Mouse (Mus musculus) regulatory T cell (primary cell): ENCODE measurements around the gene Gm17545.

Experiments used
- in situ Hi-C: fragments of 300-600 bp; cut with MboI, MseI; formaldehyde crosslinking; loops from one replicate; pipeline ENCODE4 v1.15.1; 2025; ENCODE audit warnings: high pct_unique_total_duplicates

Gm17545 gene

GRCm38 (mm10) chr9:22443157-22443556, 10.9 kb upstream of the Gm17545 start:
- in situ Hi-C loops = loop anchor here (5.0 kb wide), 1 partner anchor 61 kb away; no protein-coding TSS in a partner anchor

GRCm38 (mm10) chr9:22445123-22445522, 9.0 kb upstream of the Gm17545 start:
- in situ Hi-C loops = no loop called here

DNA sequence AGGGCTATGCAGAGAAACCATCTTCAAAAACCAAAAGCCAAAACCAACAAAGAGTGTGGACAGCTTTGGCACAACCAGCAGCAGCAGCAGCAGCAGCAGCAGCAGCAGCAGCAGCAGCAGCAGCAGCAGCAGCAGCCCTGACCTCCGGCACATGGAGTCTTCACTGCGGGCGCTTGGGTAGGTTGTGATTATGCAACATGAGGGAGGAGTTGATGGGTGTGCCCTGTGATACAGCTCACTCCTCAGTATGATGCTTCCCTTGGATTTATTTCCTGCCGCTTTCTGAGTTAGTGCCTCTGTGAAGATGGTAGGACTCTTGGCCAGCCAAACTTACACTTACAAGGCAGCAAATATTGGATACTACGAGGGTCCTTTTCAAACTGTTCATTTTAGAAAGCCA, 6.9 kb upstream of the Gm17545 start:
- in situ Hi-C loops = no loop called here

DNA sequence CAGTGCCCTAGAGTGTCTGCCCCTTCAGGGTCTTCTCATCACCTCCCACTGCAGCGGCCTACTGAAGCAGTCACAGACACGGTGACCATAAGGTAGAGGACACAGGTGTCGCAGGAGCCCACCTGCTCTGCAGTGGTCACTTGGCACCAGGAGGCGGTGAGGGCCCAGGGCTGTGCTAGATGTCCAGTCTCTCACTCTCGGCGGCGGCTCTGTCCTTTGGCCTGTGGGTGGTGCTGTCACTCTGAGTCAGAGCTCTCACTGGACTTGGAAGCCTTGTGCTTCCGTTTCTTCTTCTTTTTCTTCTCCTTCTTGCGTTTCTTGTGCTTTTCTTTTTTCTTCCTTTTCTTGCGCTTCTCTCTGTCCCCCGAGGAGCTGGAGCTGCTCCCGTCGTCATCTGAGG, 5.7 kb upstream of the Gm17545 start:
- in situ Hi-C loops = no loop called here

GRCm38 (mm10) chr9:22449209-22449608, 4.9 kb upstream of the Gm17545 start:
- in situ Hi-C loops = no loop called here

GRCm38 (mm10) chr9:22452697-22453096, 1.4 kb upstream of the Gm17545 start:
- in situ Hi-C loops = no loop called here

DNA sequence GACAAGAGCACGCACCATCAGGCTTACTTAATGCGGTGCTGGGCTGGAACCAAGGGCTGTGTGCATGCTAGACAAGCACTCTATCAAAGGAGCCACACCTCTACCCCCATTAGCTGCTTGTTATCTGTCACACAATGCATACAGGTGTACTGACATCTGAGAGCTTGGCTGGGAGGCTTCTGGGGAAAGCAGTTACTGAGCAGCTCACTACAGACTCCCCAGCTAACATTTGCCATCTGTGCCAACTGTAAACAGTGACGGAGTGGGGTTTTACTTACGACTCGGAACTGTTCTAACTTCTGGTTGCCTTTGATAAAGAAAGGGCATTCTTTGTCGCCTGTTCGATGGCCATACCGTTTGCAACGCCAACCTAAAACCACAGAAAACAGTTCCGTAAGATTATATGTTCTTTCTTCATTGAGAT, 577 bp upstream of the Gm17545 start:
- in situ Hi-C loops = no loop called here

DNA sequence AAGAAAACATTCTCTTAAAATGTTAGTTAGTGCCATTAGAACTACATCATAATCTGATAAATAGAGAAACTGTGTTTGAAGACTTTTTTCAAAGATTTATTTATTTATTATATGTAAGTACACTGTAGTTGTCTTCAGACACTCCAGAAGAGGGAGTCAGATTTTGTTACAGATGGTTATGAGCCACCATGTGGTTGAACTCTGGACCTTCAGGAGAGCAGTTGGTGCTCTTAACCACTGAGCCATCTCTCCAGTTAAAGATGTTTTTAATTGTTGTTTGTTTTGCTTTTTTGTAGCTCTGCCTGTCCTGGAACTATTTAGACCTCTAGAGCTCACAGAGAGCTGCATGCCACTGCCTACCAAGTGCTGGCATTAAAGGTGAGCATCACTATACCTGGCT, 951 bp downstream of the Gm17545 start:
- in situ Hi-C loops = no loop called here

GRCm38 (mm10) chr9:22457142-22457835, 3.2 kb downstream of the Gm17545 start:
- in situ Hi-C loops = no loop called here

GRCm38 (mm10) chr9:22461946-22462345, 7.9 kb downstream of the Gm17545 start:
- in situ Hi-C loops = no loop called here

GRCm38 (mm10) chr9:22466212-22466611, 12.1 kb downstream of the Gm17545 start:
- in situ Hi-C loops = no loop called here

DNA sequence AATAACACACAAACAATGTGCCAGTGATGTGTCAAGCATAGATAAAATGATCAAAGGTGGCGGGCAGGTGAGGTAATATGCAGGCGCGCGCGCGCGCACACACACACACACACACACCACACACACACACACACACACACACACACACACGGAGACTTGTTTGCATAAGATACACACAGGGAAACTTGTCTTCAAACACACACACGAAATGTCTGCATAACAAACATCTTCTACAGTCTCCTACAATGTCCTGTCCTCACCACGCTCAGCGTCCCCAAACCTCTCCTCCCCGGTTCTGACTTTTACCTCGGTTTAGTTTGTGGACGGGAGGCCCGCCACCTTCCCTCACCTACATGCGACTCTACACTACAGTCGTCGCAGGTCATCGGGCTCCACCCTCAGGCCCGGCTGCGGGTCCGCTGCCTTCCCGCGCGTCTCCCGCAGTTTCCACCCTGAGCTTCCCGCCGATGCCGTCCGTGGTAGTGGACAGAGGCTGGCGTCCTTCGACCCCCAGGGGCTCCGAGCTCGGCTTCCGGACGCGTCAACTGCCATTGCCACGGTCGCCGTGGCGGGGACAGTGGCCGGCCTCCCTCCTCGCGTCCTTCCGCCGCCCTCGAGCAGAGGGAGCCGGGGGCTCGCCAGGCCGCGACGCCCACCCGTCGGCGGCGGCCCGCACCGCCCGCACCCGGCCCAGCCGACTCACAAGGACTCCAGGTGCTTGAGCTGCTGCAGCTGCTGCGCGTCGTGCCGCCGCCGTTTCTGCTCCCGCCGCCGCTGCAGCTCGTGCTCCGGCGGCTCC, 13.5 kb downstream of the Gm17545 start:
- in situ Hi-C loops = no loop called here

- in situ Hi-C loops = no loop called here
Observed at GRCm38 (mm10) chr9:22468170-22468898, 14.2 kb downstream of the Gm17545 start.

DNA sequence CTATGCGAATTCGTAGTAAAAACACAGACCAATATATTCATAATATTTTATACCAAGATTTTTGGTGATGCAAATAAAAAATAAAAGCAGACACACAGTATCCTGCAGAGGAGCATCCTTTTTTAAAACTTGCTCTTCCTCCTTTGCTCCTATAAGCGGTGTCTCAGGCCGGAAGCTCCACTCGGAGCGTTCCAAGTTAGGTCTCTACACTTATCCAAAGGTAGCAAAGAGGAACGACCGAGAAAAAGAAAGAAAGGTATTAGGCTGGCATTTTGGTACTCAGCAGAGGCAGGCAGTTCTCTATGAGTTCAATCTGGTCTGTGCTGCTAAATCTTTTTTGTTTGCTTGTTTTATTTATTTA, 14.8 kb downstream of the Gm17545 start:
- in situ Hi-C loops = no loop called here

DNA sequence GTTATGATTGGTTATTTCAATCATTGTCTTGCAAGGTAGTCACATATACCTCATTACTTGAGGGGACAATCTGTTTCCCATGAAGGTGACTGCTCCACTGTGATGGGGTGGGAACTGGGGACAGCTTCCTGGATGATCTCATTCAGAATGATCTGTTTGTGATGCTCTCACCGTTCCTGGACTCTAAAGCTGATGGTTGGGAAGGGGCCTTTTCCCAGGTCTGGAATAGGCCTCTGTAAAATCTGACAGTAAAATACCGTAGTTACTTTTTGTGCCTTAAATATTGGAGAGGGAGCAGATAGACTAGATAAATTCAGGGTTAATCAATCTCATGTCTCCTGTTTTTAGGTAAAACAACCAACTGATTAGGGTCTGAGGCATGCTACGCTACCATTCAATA, 15.6 kb downstream of the Gm17545 start, which contains the start of gene Rp9:
Gene Rp9, minus strand, starts transcription at position 101 of the 400 bp plus-strand sequence.
- in situ Hi-C loops = loop anchor here (5.0 kb wide), 1 partner anchor 57 kb away; the partner anchor contains the start of gene 9530077C05Rik

DNA sequence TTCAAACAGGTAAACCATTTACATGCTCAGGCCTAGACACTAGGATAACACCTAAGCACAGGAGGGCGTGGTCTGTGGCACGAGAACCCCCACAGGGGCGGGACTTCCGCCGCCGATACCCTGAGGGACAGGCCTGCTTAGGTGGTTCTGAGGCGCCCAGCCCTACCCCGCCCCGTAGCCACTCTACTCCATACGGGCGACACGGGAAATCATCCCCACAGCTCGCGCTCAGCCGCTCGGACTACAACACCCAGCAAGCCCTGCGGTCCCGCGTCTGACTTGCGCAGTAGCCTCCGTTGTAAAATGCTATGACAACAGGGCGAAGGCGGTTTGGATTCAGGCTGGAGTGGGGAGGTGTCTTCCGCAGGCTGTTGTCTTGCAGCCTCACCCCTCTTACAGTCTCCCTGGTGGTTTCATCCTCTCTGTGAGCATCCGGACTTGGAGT, 21.4 kb downstream of the Gm17545 start, which contains the start of gene Bbs9:
Gene Bbs9, plus strand, starts transcription at position 292 of the 445 bp plus-strand sequence.
- in situ Hi-C loops = no loop called here

DNA sequence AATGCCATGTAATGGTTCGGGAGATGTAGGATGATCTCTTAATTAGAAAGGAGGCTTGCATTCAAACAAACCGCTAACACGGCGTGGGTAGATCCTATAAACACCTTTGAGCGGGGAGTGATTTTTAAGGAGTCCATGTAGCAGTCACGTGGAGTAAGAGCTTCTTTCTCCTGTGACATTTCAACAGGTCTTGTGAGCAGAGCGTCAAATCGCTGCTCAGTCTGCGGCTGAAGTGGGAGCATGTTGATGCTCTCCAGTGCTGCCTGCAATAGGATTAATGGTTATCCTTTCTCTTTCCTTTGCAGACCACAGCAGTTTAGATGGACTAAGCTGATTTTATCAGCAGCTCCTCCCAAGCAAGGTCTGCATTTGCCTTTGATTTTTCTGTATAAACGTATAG, 22.2 kb downstream of the Gm17545 start:
- in situ Hi-C loops = no loop called here

DNA sequence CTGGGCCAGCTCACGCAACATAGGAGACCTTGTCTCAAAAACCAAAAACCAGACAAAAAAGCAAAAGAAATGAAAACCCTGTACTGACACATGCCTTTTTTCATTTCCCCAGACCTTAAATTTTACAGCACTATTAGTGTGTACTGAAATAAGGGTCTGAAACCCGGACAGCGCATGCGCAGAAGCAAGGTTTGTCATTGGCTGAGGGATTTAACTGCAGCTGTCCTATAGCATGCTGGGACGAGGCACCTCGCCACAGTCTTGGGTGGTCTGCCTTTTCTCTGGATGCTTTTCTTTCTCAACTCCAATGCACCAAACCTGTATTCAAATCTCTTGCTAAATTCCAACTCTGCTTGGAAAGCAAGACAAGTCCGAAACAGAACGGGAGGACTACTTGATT, 24.9 kb downstream of the Gm17545 start:
- in situ Hi-C loops = no loop called here

DNA sequence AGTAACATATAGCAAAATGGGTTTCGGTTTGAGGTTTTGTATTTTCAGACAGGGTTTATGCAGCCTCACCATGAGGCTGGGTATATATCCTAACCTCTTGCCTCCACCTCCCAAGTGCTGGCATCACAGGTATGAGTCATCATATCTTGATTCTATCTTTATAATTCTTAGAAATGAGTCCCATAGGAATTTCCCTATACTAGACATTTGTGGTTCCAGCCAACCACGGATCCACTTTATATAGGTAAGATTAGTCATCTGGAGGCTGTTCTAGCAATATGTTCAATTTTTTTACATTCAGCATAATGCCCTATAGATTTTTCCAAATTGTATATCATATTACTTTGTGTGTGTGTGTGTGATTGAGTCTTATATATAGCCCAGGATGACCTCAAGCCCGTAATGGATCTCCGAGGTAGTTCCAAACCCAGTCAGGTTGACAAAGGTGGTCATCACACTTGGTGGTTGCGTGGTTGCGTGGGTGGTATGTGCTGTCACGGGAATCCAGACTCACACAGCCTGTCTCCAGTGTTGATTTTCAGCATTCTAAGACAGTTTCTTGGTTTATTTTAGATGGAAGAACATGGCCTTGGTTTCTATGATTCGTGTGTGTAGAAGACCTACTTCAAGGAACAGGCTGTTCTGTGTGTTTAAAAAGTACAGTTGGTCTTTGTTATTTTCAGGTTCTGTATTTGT, 29.9 kb downstream of the Gm17545 start:
- in situ Hi-C loops = no loop called here

DNA sequence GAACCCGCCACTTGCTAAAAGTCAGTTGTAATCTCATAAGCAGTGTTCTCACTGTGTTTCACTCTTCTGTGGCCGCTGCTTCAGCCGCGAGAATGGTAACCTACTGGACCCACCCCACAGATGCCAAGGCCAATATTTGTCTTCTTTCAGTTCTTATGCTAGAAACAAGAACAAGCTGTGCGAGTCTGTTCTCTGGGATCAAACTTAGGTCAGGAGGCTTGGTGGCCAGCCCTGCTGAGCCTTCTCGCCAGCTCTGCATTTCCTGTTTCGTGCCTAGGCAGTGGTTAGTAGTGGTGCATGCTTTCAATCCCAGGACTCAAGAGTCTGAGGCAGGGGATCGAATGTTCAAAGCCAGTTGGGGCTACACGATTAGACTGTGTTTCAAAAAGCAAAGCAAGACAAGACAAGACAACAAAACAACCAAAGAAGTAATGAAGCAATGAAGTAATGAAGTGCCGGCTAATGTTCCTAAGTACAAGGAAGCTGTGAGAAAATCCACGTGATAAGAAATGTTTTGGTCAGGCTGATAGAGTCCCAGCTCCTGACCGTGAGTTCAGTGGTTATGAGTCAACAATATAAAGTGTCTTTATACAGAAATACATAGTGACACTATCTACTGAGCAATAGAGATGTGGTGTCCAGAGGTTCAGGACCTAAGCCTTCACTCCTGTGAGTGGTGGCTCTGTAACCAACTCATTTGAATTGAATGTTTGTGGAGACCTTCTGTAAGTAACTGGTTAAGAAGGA, 30.6 kb downstream of the Gm17545 start:
- in situ Hi-C loops = no loop called here

- in situ Hi-C loops = no loop called here
Observed at GRCm38 (mm10) chr9:22486211-22486610, 32.1 kb downstream of the Gm17545 start.
